Mouse (Mus musculus): ENCODE data around the gene Eif2b3.

- TF ChIP-seq TAL1 (conservative IDR thresholded peaks at IDR 0.05; ENCODE audit: low read depth, low read length) (no peak), CTCF (IDR thresholded peaks at IDR 0.05; ENCODE audit: low read depth, low read length) (no peak), GATA2 (IDR thresholded peaks at IDR 0.05; ENCODE audit: borderline replicate concordance, low read depth, low read length) (no peak), POLR2AphosphoS5 (IDR thresholded peaks at IDR 0.05; ENCODE audit: insufficient replicate concordance, low read depth, low read length) (no peak)
Measured at GRCm38 (mm10) chr4:117013596-117013995, 5.6 kb upstream of the Eif2b3 start.

All from G1E (cell line).